Mouse (Mus musculus): ENCODE measurements at regions not wholly inside any gene's neighbourhood (a gene's known extent, or its start where the extent isn't known, plus 50 kb on each side); places are given as distances from the start of the nearest gene placed in this dataset.

DNA sequence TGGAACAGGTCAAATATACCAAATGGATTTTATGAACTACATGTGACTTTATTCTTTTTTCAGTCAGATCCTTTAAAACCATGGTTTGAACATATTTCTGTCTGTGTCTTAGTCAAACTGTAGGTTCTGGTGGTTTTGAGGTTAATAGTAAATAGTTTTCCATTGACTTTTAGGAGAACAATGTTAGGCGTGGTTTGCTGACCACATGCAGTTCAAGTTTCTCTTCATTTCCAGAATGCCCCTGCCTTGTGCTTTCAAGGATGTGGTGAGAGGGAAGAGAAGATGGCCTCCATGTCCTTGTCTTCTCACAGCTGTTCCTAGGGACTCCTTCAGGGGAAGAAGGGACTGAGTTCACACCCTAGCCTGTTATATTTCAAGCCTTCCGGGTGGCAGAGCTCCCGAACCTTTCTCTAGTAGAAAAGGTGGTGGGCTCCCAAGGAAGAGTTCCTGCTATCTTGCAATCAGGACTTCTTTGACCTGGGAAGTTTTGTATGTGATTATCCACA, 76.1 kb upstream of the Ufm1 start:
- ATAC-seq (ENCODE audit: borderline replicate concordance, extremely low read depth, low FRiP score, low TSS enrichment) = no peak
- H3K9ac ChIP-seq = no peak overlapping the region
- WGBS = 84% methylated on average over 3 of the region's 3 CpGs
- H3K27ac ChIP-seq = no peak overlapping the region
- H3K4me3 ChIP-seq = no peak overlapping the region
- H3K4me1 ChIP-seq = no peaks in the 10 kb centered on the region
- no peaks in the 10 kb centered on the region for H3K9me3 ChIP-seq
- H3K4me2 ChIP-seq = no peak overlapping the region
- no peaks in the 10 kb centered on the region for H3K36me3 ChIP-seq
- H3K27me3 ChIP-seq = no peaks in the 10 kb centered on the region

DNA sequence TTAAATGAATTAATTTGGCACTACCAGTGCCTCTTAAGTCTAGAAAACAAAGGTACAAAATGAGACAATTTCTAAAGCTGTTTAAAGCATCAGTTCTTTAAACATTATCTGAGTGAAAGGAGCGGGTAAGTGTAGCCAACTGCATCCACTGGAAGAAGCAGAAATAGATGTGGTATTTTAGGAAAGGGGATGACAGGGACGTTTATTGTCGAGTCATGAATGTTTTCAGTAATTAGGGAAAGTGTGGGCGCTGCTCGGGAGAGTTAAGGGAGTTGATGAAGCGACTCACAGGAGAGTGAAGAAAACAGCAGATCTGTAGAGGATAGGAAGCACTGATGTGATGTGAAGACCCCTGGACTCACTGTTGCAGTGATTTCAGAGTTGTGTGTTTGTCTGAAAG, 68.1 kb upstream of the Ufm1 start:
- Histone ChIP-seq H3K9ac (no peak overlapping the region), H3K27me3 (no peaks in the 10 kb centered on the region), H3K4me2 (no peak overlapping the region), H3K27ac (no peak overlapping the region), H3K4me1 (no peaks in the 10 kb centered on the region), H3K9me3 (no peaks in the 10 kb centered on the region), H3K4me3 (no peak overlapping the region), H3K36me3 (no peaks in the 10 kb centered on the region)
- ATAC-seq (ENCODE audit: borderline replicate concordance, extremely low read depth, low FRiP score, low TSS enrichment) = no peak
- WGBS = 69% methylated on average over 6 of the region's 6 CpGs

DNA sequence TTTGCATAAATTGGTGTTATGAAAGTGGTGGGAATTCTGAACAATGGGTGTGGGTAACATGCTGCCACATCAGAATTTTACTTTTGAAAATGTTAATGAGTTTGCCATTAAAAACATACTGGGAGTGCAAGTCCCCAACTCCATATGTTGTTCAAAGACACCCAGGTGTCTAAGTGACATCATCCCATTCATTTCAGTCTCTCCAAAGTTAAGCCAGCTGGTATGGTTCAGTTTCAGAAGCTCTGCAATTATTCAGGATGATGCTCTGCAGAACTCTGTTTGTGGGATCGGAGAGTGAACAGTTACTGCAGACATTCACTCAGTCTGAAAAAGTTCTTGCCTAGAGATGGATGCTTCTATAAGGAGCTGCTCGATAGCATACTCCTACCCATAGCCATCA, 56.3 kb upstream of the Ufm1 start:
- no peak overlapping the region for H3K4me2 ChIP-seq
- H3K9me3 ChIP-seq = no peaks in the 10 kb centered on the region
- 52% methylated on average over 2 of the region's 2 CpGs for WGBS
- ATAC-seq (ENCODE audit: borderline replicate concordance, extremely low read depth, low FRiP score, low TSS enrichment) = peak; percentile 31; the same call in 1 of the 2 replicates
- no peak overlapping the region for H3K4me3 ChIP-seq
- no peaks in the 10 kb centered on the region for H3K27me3 ChIP-seq
- no peak overlapping the region for H3K9ac ChIP-seq
- no peaks in the 10 kb centered on the region for H3K4me1 ChIP-seq
- no peak overlapping the region for H3K27ac ChIP-seq
- H3K36me3 ChIP-seq = no peaks in the 10 kb centered on the region

DNA sequence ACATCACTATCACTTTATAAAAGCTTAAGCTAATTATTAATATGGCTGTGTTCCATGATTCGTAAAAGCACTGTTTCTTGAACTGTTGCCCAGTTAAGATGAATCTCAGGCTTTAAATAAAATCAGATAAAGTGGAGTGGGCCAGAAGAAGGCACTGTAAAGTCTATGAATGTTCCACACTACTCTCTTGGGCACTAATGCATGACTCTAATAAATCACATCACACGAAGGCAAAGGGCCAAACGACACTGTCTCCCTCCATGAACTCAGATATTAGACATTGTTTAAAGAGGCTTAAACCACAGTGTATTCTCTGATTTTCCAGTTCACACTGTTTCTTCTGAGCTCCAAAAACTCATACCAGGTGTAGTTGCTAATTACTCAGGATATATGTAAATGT, 55.9 kb upstream of the Ufm1 start:
- Histone ChIP-seq H3K9ac (no peak overlapping the region), H3K4me2 (no peak overlapping the region), H3K4me1 (no peaks in the 10 kb centered on the region), H3K36me3 (no peaks in the 10 kb centered on the region), H3K4me3 (no peak overlapping the region), H3K9me3 (no peaks in the 10 kb centered on the region), H3K27me3 (no peaks in the 10 kb centered on the region), H3K27ac (no peak overlapping the region)
- ATAC-seq (ENCODE audit: borderline replicate concordance, extremely low read depth, low FRiP score, low TSS enrichment) = peak; percentile 85; the same call in 1 of the 2 replicates
- WGBS = 34% methylated on average over 3 of the region's 3 CpGs

DNA sequence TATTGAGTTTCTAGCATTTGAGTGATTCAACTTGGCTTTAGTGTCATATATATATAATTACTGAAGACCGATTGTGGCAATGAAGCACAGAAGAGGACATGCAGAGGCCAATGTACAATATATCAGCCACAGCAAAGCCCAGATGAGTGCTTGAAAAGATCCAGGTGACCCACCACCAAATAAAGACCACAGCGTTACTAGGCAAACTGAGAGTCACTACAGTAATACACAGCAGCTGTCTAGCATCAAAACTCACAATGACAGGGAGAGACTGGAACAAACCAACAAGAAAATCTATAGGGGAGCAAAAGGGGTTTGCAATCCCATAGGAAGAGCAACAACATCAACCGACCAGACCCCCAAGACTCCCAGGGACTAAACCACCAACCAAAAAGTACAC, 54.3 kb upstream of the Ufm1 start:
- ATAC-seq (ENCODE audit: borderline replicate concordance, extremely low read depth, low FRiP score, low TSS enrichment) = no peak; the same call in 1 of the 2 replicates

DNA sequence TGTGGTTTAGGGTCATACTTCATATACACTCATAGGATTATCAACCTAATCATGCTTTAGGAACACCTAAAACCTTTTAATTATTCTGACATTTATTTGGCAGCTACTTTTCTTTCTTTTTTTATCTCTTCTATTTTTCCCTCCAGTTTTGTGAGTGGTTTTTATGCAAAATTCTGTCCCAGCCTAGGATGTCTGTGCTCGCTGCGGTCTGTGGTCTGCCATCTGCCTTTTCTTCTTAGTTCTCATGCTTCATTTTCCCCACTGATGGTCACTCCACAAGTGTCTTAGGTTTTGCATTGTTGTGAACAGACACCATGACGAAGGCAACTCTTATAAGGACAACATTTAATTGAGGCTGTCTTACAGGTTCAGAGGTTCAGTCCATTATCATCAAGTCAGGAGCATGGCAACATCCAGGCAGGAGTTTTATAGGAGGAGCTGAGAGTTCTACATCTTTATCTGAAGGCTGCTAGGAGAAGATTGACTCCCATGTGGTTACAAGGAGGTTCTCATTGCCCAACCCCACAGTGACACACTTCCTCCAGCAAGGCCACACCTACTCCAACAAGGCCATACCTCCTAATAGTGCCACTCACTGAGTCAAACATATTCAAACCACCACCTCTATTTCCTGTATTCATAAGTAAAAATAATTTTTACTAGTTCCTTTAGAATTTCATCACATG, 50.5 kb upstream of the Ufm1 start:
- no peak overlapping the region for H3K27ac ChIP-seq
- no peaks in the 10 kb centered on the region for H3K4me1 ChIP-seq
- no peaks in the 10 kb centered on the region for H3K36me3 ChIP-seq
- no peak overlapping the region for H3K9ac ChIP-seq
- H3K9me3 ChIP-seq = no peaks in the 10 kb centered on the region
- H3K27me3 ChIP-seq = no peaks in the 10 kb centered on the region
- 83% methylated on average over 3 of the region's 3 CpGs for WGBS
- ATAC-seq (ENCODE audit: borderline replicate concordance, extremely low read depth, low FRiP score, low TSS enrichment) = no peak
- no peak overlapping the region for H3K4me3 ChIP-seq
- no peak overlapping the region for H3K4me2 ChIP-seq

More for the DNA sequence above, 54.3 kb upstream of the Ufm1 start:
- Histone ChIP-seq H3K27ac (no peak overlapping the region), H3K4me1 (no peaks in the 10 kb centered on the region), H3K4me2 (no peak overlapping the region), H3K9me3 (no peaks in the 10 kb centered on the region), H3K9ac (no peak overlapping the region), H3K4me3 (no peak overlapping the region), H3K36me3 (no peaks in the 10 kb centered on the region), H3K27me3 (no peaks in the 10 kb centered on the region)
- WGBS = 51% methylated on average over 3 of the region's 3 CpGs

All from lung, embryonic 15.5 days (tissue).